Mouse (Mus musculus): ENCODE measurements around the gene Cald1. TPM values are rescaled to one million over a fixed set of nuclear protein-coding genes. Genes with fewer than 3 reads are reported as not detected.

The Cald1 gene
- polyA plus RNA-seq, 1 experiment: 8.0 TPM

DNA sequence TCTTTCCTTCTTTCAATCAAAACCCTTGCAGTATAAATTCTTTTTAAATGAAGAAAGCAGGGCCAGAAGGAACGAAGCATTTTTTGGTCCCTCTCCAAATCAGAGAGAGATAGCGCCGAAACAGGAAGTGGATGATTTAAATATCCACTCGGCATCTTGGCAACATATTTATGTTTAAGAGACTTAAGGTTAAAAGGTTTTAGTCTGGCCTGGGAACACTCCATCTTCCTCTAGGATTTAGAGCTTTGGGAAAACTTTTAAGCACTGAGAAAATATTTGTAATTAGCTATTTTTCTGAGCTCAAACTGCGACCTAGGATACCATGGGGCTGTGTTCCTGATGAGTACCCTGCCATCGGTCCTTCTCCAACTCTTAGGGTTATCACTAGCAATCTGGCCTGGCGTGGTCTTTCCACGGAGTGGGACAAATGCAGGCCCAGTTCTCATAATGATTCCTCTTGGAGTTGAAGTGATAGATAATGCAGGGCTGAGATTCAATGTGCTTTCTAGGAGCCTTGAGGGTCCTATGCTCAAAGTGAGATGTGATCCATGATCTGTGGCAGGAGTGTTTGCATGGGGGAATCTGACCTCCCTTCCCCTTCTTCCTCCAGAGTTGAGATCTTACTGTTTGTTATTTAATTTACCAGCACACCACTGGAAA, 28.4 kb downstream of the Cald1 start:
- Histone ChIP-seq H3K36me3 (ENCODE audit: control insufficient read depth, insufficient read depth, low read length) (no peaks in the 10 kb centered on the region), H3K27ac (ENCODE audit: insufficient read depth, low read length) (no peak overlapping the region), H3K4me3 (ENCODE audit: extremely low read depth, insufficient read depth, insufficient read length) (no peak overlapping the region), H3K4me1 (ENCODE audit: control insufficient read depth, insufficient read depth, insufficient read length) (no peaks in the 10 kb centered on the region), H3K27me3 (ENCODE audit: control insufficient read depth, insufficient read depth, low read length) (no peaks in the 10 kb centered on the region)
- DNase-seq (ENCODE audit: low read depth in 1 of 2, low spot score in 2 of 2): no peak
- TF ChIP-seq POLR2A (IDR thresholded peaks at IDR 0.05; ENCODE audit: low read depth, low read length) (no peak), CTCF (IDR thresholded peaks at IDR 0.05; ENCODE audit: extremely low read depth, insufficient read depth, insufficient read length, insufficient replicate concordance) (no peak)
- 52% methylated on average over 8 of the region's 8 CpGs for WGBS

DNA sequence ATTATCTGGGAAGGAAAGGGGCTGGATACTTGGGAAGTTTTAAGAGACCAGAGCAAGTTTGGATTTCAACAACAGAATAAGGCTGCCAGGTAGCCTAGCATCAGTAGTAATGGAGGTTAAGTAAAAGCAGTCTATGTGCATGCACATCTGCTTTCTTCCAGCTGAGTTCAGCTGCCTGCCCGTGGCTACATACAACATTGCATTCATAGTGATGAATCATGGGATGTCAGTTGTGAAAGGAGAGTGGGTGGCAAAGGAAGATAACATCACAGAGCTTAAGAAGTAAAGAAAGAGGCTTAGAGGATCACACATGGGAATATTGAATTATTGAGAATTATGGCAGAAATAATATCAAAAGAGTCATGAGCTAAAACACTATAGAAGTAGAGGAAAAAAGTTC, 29.8 kb downstream of the Cald1 start:
- TF ChIP-seq CTCF (IDR thresholded peaks at IDR 0.05; ENCODE audit: extremely low read depth, insufficient read depth, insufficient read length, insufficient replicate concordance) (no peak), POLR2A (IDR thresholded peaks at IDR 0.05; ENCODE audit: low read depth, low read length) (no peak)
- no peak for DNase-seq (ENCODE audit: low read depth in 1 of 2, low spot score in 2 of 2)
- Histone ChIP-seq H3K27me3 (ENCODE audit: control insufficient read depth, insufficient read depth, low read length) (no peaks in the 10 kb centered on the region), H3K27ac (ENCODE audit: insufficient read depth, low read length) (no peak overlapping the region), H3K4me3 (ENCODE audit: extremely low read depth, insufficient read depth, insufficient read length) (no peak overlapping the region), H3K36me3 (ENCODE audit: control insufficient read depth, insufficient read depth, low read length) (no peaks in the 10 kb centered on the region), H3K4me1 (ENCODE audit: control insufficient read depth, insufficient read depth, insufficient read length) (no peaks in the 10 kb centered on the region)
- WGBS: 17% methylated on average over 1 of the region's 1 CpGs

DNA sequence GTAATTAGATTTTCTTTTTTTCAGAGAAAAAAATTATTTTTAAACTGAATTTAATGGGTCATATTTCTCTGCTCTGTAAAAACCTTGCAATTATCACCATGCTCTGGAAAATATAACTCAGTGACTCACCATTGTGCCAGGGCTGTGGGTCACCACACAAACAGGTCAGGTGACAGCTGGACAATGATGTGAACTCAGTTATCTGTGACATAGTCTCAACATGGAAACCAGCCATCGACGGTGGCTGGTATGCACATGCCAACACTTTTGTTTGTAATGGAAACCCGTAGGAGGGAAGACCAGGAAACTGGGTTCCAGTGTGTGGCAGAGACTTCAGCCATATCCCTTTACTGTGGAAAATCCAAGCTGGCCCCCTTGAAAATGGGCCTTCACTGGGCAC, 35.5 kb downstream of the Cald1 start:
- DNase-seq (ENCODE audit: low read depth in 1 of 2, low spot score in 2 of 2): no peak
- Histone ChIP-seq H3K36me3 (ENCODE audit: control insufficient read depth, insufficient read depth, low read length) (no peaks in the 10 kb centered on the region), H3K27ac (ENCODE audit: insufficient read depth, low read length) (no peak overlapping the region), H3K4me1 (ENCODE audit: control insufficient read depth, insufficient read depth, insufficient read length) (no peaks in the 10 kb centered on the region), H3K4me3 (ENCODE audit: extremely low read depth, insufficient read depth, insufficient read length) (no peak overlapping the region), H3K27me3 (ENCODE audit: control insufficient read depth, insufficient read depth, low read length) (no peaks in the 10 kb centered on the region)
- 64% methylated on average over 3 of the region's 3 CpGs for WGBS
- TF ChIP-seq CTCF (IDR thresholded peaks at IDR 0.05; ENCODE audit: extremely low read depth, insufficient read depth, insufficient read length, insufficient replicate concordance) (no peak), POLR2A (IDR thresholded peaks at IDR 0.05; ENCODE audit: low read depth, low read length) (no peak)

DNA sequence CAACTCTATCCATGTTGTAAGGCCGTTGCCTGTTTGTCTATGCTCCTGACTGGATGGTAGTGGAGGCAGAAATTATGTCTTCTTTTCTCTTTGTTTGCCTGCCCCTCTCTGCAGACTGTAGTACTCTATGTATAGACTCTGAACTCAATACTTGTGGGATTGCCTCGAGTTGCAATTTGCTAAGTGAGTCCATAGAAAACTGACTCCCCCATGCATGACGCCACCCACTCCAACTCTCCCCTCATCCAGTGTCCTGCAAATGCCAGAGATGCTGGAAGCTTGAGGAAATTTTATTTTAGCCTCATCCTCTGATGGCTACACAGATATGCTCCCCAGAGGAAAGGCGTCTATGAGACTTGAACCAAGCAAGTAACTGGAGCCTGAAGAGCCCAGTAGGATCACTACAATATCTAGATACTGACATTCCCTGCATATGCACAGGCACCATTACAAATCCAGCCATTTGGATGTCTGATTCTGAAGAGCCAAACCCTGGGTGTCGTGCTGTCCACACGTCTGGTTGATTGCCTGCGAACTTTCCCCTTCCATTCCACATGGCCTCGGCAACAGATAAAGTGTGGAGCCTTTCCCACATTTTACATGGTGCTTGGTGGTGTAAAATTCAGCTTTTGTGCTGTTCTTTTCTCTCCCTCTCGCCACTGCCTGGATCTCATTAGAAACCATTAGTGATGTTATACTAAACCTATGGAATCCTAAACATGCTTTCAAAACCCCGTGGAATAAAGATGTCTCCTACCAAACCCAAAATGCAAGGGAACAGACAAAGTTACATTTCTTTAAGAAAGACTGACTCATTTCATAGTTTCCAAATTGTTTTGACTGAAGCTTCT, 39.5 kb downstream of the Cald1 start:
- H3K27me3 ChIP-seq (ENCODE audit: control insufficient read depth, insufficient read depth, low read length): no peaks in the 10 kb centered on the region
- DNase-seq (ENCODE audit: low read depth in 1 of 2, low spot score in 2 of 2): no peak
- TF ChIP-seq POLR2A (IDR thresholded peaks at IDR 0.05; ENCODE audit: low read depth, low read length) (no peak), CTCF (IDR thresholded peaks at IDR 0.05; ENCODE audit: extremely low read depth, insufficient read depth, insufficient read length, insufficient replicate concordance) (no peak)
- no peak overlapping the region for H3K4me3 ChIP-seq (ENCODE audit: extremely low read depth, insufficient read depth, insufficient read length)
- WGBS: 79% methylated on average over 10 of the region's 10 CpGs
- H3K36me3 ChIP-seq (ENCODE audit: control insufficient read depth, insufficient read depth, low read length): no peaks in the 10 kb centered on the region
- H3K4me1 ChIP-seq (ENCODE audit: control insufficient read depth, insufficient read depth, insufficient read length): no peaks in the 10 kb centered on the region
- no peak overlapping the region for H3K27ac ChIP-seq (ENCODE audit: insufficient read depth, low read length)

DNA sequence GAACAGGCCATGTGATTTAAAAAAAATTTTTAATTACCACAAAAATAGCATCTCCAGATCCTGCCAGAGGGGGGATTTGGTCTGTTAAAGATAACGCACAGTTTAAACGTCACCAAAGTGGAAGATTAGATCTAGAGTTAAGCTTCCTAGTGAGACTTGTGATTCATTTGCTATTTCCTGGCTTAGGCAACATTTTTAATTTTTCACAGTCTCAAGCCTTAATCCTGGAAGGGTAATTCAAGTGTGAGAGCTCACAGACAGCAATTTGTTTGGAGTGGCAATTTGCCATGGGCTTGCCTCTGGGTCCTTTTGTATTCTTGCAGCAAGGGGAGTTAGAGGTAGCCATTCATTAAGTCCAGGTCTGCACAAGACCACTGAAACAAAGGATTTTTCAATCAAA, 40.4 kb downstream of the Cald1 start:
- Histone ChIP-seq H3K27me3 (ENCODE audit: control insufficient read depth, insufficient read depth, low read length) (no peaks in the 10 kb centered on the region), H3K4me1 (ENCODE audit: control insufficient read depth, insufficient read depth, insufficient read length) (no peaks in the 10 kb centered on the region), H3K27ac (ENCODE audit: insufficient read depth, low read length) (no peak overlapping the region), H3K4me3 (ENCODE audit: extremely low read depth, insufficient read depth, insufficient read length) (no peak overlapping the region), H3K36me3 (ENCODE audit: control insufficient read depth, insufficient read depth, low read length) (no peaks in the 10 kb centered on the region)
- DNase-seq (ENCODE audit: low read depth in 1 of 2, low spot score in 2 of 2): no peak
- TF ChIP-seq POLR2A (IDR thresholded peaks at IDR 0.05; ENCODE audit: low read depth, low read length) (no peak), CTCF (IDR thresholded peaks at IDR 0.05; ENCODE audit: extremely low read depth, insufficient read depth, insufficient read length, insufficient replicate concordance) (no peak)
- WGBS: 39% methylated on average over 2 of the region's 2 CpGs

DNA sequence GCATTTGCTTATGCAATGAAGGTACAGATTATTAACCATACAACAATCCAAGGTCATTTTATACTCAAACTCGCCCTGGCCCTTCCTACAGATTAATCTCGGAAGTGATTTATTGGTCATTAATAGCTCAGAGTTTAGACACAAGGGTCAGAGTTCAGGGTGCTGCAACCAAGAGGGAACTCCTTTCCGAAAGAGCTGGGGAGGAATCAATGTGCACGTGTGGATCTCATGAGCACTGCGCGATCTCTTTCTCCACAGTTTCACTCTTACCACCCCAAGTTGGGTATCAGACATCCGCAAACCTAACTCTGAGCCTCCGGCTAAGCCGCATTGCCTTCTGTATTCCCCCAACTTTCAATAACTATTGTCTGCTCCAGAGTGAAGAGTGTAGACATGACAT, 41.9 kb downstream of the Cald1 start:
- no peaks in the 10 kb centered on the region for H3K36me3 ChIP-seq (ENCODE audit: control insufficient read depth, insufficient read depth, low read length)
- no peak overlapping the region for H3K4me3 ChIP-seq (ENCODE audit: extremely low read depth, insufficient read depth, insufficient read length)
- H3K27me3 ChIP-seq (ENCODE audit: control insufficient read depth, insufficient read depth, low read length): no peaks in the 10 kb centered on the region
- no peaks in the 10 kb centered on the region for H3K4me1 ChIP-seq (ENCODE audit: control insufficient read depth, insufficient read depth, insufficient read length)
- no peak overlapping the region for H3K27ac ChIP-seq (ENCODE audit: insufficient read depth, low read length)
- TF ChIP-seq CTCF (IDR thresholded peaks at IDR 0.05; ENCODE audit: extremely low read depth, insufficient read depth, insufficient read length, insufficient replicate concordance) (no peak), POLR2A (IDR thresholded peaks at IDR 0.05; ENCODE audit: low read depth, low read length) (no peak)
- DNase-seq (ENCODE audit: low read depth in 1 of 2, low spot score in 2 of 2): no peak
- WGBS: 91% methylated on average over 9 of the region's 9 CpGs

DNA sequence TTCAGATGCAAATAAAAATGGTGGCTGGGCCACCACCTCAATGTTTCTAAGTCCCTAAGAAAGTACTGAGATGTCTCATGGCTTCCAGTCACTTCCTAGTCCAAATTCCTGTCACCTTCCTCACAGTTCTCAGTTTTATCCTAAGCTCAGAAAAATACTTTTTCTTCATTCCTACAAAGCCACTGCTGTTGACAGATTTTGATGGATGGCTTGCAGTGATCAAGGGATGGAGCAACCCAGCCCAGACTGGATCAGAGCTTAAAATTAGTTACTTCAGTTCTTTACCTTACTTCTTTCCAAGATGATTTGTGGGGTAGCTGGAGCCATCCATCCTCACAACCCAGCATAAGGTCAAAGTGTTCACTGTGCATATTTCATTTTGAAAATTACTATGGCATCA, 42.8 kb downstream of the Cald1 start:
- TF ChIP-seq CTCF (IDR thresholded peaks at IDR 0.05; ENCODE audit: extremely low read depth, insufficient read depth, insufficient read length, insufficient replicate concordance): no peak
- no peak for TF ChIP-seq POLR2A (IDR thresholded peaks at IDR 0.05; ENCODE audit: low read depth, low read length)
- DNase-seq (ENCODE audit: low read depth in 1 of 2, low spot score in 2 of 2): no peak
- H3K27ac ChIP-seq (ENCODE audit: insufficient read depth, low read length): no peak overlapping the region
- H3K4me3 ChIP-seq (ENCODE audit: extremely low read depth, insufficient read depth, insufficient read length): no peak overlapping the region
- H3K4me1 ChIP-seq (ENCODE audit: control insufficient read depth, insufficient read depth, insufficient read length): no peaks in the 10 kb centered on the region
- H3K27me3 ChIP-seq (ENCODE audit: control insufficient read depth, insufficient read depth, low read length): no peaks in the 10 kb centered on the region
- no peaks in the 10 kb centered on the region for H3K36me3 ChIP-seq (ENCODE audit: control insufficient read depth, insufficient read depth, low read length)
